Mouse (Mus musculus): ENCODE measurements around the gene Plekhm3. TPM values are rescaled to one million over a fixed set of nuclear protein-coding genes. Genes with fewer than 3 reads are reported as not detected.

The Plekhm3 gene
- polyA plus RNA-seq, 2 experiments, result 0.58 to 0.63 TPM

GRCm38 (mm10) chr1:64853244-64853643 is 103.4 kb downstream of the Plekhm3 start:
- Histone ChIP-seq H3K9me3 (ENCODE audit: control insufficient read depth, low read length) (no peaks in the 10 kb centered on the region), H3K27me3 (ENCODE audit: control insufficient read depth, insufficient read depth, low read length) (no peaks in the 10 kb centered on the region), H3K4me2 (ENCODE audit: low read depth) (no peak overlapping the region), H3K4me3 (ENCODE audit: insufficient read depth in 1 of 2, low read depth in 2 of 2, low read length in 2 of 2) (no peak overlapping the region), H3K36me3 (replicated peaks; ENCODE audit: control insufficient read depth, insufficient read depth, low read depth) (no peaks in the 10 kb centered on the region), H3K27ac (no peak overlapping the region), H3K9ac (replicated peaks) (no peak overlapping the region), H3K4me1 (replicated peaks; ENCODE audit: control insufficient read depth in 2 of 2, insufficient read depth in 2 of 2, low read length in 1 of 2) (peaks cover 0 to 5% of the 10 kb centered on the region in 2 experiments; a peak in 2 of 4 replicates)
- WGBS (ENCODE audit: insufficient replicate concordance), result 56% methylated on average over 2 of the region's 2 CpGs
- ATAC-seq (ENCODE audit: insufficient read depth), result no peak
- TF ChIP-seq CTCF (IDR thresholded peaks at IDR 0.05; ENCODE audit: low read depth), result no peak
- TF ChIP-seq EP300 (IDR thresholded peaks at IDR 0.05; ENCODE audit: low read depth), result no peak
- no peak for DNase-seq (ENCODE audit: low read depth in 3 of 3, low spot score in 3 of 3)

GRCm38 (mm10) chr1:64852272-64852671 is 104.4 kb downstream of the Plekhm3 start:
- no peak for ATAC-seq (ENCODE audit: insufficient read depth)
- Histone ChIP-seq H3K27ac (no peak overlapping the region), H3K4me2 (ENCODE audit: low read depth) (no peak overlapping the region), H3K36me3 (replicated peaks; ENCODE audit: control insufficient read depth, insufficient read depth, low read depth) (no peaks in the 10 kb centered on the region), H3K9ac (replicated peaks) (no peak overlapping the region), H3K4me1 (replicated peaks; ENCODE audit: control insufficient read depth in 2 of 2, insufficient read depth in 2 of 2, low read length in 1 of 2) (peaks cover 0 to 5% of the 10 kb centered on the region in 2 experiments; a peak in 2 of 4 replicates), H3K4me3 (ENCODE audit: insufficient read depth in 1 of 2, low read depth in 2 of 2, low read length in 2 of 2) (no peak overlapping the region), H3K9me3 (ENCODE audit: control insufficient read depth, low read length) (no peaks in the 10 kb centered on the region), H3K27me3 (ENCODE audit: control insufficient read depth, insufficient read depth, low read length) (no peaks in the 10 kb centered on the region)
- 50% methylated on average over 2 of the region's 2 CpGs for WGBS (ENCODE audit: insufficient replicate concordance)
- no peak for DNase-seq (ENCODE audit: low read depth in 3 of 3, low spot score in 3 of 3)
- TF ChIP-seq CTCF (IDR thresholded peaks at IDR 0.05; ENCODE audit: low read depth), result no peak
- TF ChIP-seq EP300 (IDR thresholded peaks at IDR 0.05; ENCODE audit: low read depth), result no peak

- TF ChIP-seq CTCF (IDR thresholded peaks at IDR 0.05; ENCODE audit: low read depth) (no peak), EP300 (IDR thresholded peaks at IDR 0.05; ENCODE audit: low read depth) (no peak)
- no peaks in the 10 kb centered on the region for H3K36me3 ChIP-seq (replicated peaks; ENCODE audit: control insufficient read depth, insufficient read depth, low read depth)
- no peak overlapping the region for H3K9ac ChIP-seq (replicated peaks)
- no peak overlapping the region for H3K4me2 ChIP-seq (ENCODE audit: low read depth)
- no peak for DNase-seq (ENCODE audit: low read depth in 3 of 3, low spot score in 3 of 3)
- peaks cover 0 to 5% of the 10 kb centered on the region in 2 experiments; a peak in 2 of 4 replicates for H3K4me1 ChIP-seq (replicated peaks; ENCODE audit: control insufficient read depth in 2 of 2, insufficient read depth in 2 of 2, low read length in 1 of 2)
- no peaks in the 10 kb centered on the region for H3K9me3 ChIP-seq (ENCODE audit: control insufficient read depth, low read length)
- WGBS (ENCODE audit: insufficient replicate concordance), result 55% methylated on average over 2 of the region's 2 CpGs
- no peak for ATAC-seq (ENCODE audit: insufficient read depth)
- H3K27me3 ChIP-seq (ENCODE audit: control insufficient read depth, insufficient read depth, low read length), result no peaks in the 10 kb centered on the region
- H3K27ac ChIP-seq, result no peak overlapping the region
- no peak overlapping the region for H3K4me3 ChIP-seq (ENCODE audit: insufficient read depth in 1 of 2, low read depth in 2 of 2, low read length in 2 of 2)
Measured at GRCm38 (mm10) chr1:64850345-64850744, 106.3 kb downstream of the Plekhm3 start.

DNA sequence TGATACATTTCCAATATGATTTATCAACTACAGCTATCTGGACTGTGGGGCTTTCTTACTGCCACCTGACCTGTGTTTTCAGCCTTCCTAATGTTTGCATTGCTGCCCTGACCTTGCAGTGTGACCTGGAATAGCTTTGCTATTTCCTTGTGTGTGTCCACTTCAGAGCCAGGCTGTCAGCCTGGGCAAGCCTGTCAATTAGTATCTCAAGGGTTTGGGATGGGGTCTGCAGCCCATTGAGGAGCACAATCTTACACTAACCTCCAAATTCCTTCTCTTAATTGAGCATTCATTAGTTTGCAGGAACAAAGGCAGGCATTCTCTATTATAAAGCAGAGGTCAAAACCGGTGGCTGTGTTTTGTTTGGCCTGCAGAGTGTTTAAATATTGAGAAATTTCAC is 107.6 kb downstream of the Plekhm3 start:
- Histone ChIP-seq H3K9ac (replicated peaks) (no peak overlapping the region), H3K4me3 (ENCODE audit: insufficient read depth in 1 of 2, low read depth in 2 of 2, low read length in 2 of 2) (no peak overlapping the region), H3K27me3 (ENCODE audit: control insufficient read depth, insufficient read depth, low read length) (no peaks in the 10 kb centered on the region), H3K4me2 (ENCODE audit: low read depth) (no peak overlapping the region), H3K4me1 (replicated peaks; ENCODE audit: control insufficient read depth in 2 of 2, insufficient read depth in 2 of 2, low read length in 1 of 2) (peaks cover 0 to 5% of the 10 kb centered on the region in 2 experiments; a peak in 2 of 4 replicates), H3K9me3 (ENCODE audit: control insufficient read depth, low read length) (no peaks in the 10 kb centered on the region), H3K36me3 (replicated peaks; ENCODE audit: control insufficient read depth, insufficient read depth, low read depth) (no peaks in the 10 kb centered on the region), H3K27ac (no peak overlapping the region)
- 63% methylated on average over 1 of the region's 1 CpGs for WGBS (ENCODE audit: insufficient replicate concordance)
- ATAC-seq (ENCODE audit: insufficient read depth) (no peak), DNase-seq (ENCODE audit: low read depth in 3 of 3, low spot score in 3 of 3) (no peak)
- TF ChIP-seq CTCF (IDR thresholded peaks at IDR 0.05; ENCODE audit: low read depth) (no peak), EP300 (IDR thresholded peaks at IDR 0.05; ENCODE audit: low read depth) (no peak)

DNA sequence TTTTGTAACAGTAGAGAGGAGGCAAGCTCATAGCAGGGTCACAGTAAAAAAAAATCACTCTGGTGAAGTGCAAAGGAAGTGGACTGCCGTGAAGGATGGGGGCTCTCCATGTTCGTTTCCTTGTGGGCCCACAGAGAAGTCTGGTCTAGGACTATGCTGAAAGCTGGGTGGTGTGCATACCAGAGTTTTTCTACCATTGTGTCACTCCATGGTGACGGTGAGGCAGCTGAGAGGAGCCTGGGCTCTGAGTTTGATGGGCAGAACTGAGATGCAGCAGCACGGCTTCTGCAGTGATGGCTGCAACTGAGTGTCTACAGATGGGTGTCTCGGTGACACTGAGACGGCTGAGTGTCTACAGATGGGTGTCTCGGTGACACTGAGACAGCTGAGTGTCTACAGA is 108.5 kb downstream of the Plekhm3 start:
- Histone ChIP-seq H3K4me1 (replicated peaks; ENCODE audit: control insufficient read depth in 2 of 2, insufficient read depth in 2 of 2, low read length in 1 of 2) (peaks cover 0 to 5% of the 10 kb centered on the region in 2 experiments; a peak in 2 of 4 replicates), H3K27ac (no peak overlapping the region), H3K9me3 (ENCODE audit: control insufficient read depth, low read length) (no peaks in the 10 kb centered on the region), H3K4me2 (ENCODE audit: low read depth) (no peak overlapping the region), H3K4me3 (ENCODE audit: insufficient read depth in 1 of 2, low read depth in 2 of 2, low read length in 2 of 2) (no peak overlapping the region), H3K9ac (replicated peaks) (no peak overlapping the region), H3K36me3 (replicated peaks; ENCODE audit: control insufficient read depth, insufficient read depth, low read depth) (no peaks in the 10 kb centered on the region), H3K27me3 (ENCODE audit: control insufficient read depth, insufficient read depth, low read length) (no peaks in the 10 kb centered on the region)
- no peak for DNase-seq (ENCODE audit: low read depth in 3 of 3, low spot score in 3 of 3)
- 64% methylated on average over 7 of the region's 7 CpGs for WGBS (ENCODE audit: insufficient replicate concordance)
- ATAC-seq (ENCODE audit: insufficient read depth), result no peak
- TF ChIP-seq EP300 (IDR thresholded peaks at IDR 0.05; ENCODE audit: low read depth), result no peak
- TF ChIP-seq CTCF (IDR thresholded peaks at IDR 0.05; ENCODE audit: low read depth), result no peak

Measured in liver, embryonic 14.5 days (tissue).